Mouse (Mus musculus) MEL (cell line): Measurements from ENCODE around the gene 4930539E08Rik. TPM values are rescaled to one million over a fixed set of nuclear protein-coding genes. Genes with fewer than 3 reads are reported as not detected.

ENCODE experiments used
- DNase-seq: peaks from one replicate; pipeline ENCODE4 v3.0.0; 2011; ENCODE audit warnings: low read depth, low spot score
- H3K27ac ChIP-seq: 2 replicates; pipeline ENCODE4 v1.5.1; 2012; ENCODE audit warnings: low read depth, mild to moderate bottlenecking, control low read depth, low read length, moderate library complexity; ENCODE audit not compliant: control insufficient read depth
- H3K27me3 ChIP-seq, 2 experiments: fragments of 150-350 bp in 1 of 2; sonication (generic) in 1 of 2; 2 replicates each; pipeline ENCODE4 v1.6.1; 2012; ENCODE audit warnings: low read length in 2 of 2, mild to moderate bottlenecking in 2 of 2, improper control_type of control experiment in 1 of 2, moderate library complexity in 1 of 2; ENCODE audit not compliant: insufficient read depth in 2 of 2, control insufficient read depth in 1 of 2
- H3K36me3 ChIP-seq, 2 experiments: 2 replicates each; pipeline ENCODE4 v1.6.1; 2012 to 2014; ENCODE audit warnings: low read length in 2 of 2, improper control_type of control experiment in 1 of 2, inconsistent platforms in 1 of 2, mild to moderate bottlenecking in 1 of 2; ENCODE audit not compliant: insufficient read depth in 2 of 2, control insufficient read depth in 1 of 2
- H3K4me1 ChIP-seq, 2 experiments: fragments of 150-350 bp in 1 of 2; sonication (generic) in 1 of 2; 2 replicates each; pipeline ENCODE4 v1.6.1; 2012; ENCODE audit warnings: low read length in 2 of 2, improper control_type of control experiment in 1 of 2, mild to moderate bottlenecking in 1 of 2; ENCODE audit not compliant: insufficient read depth in 2 of 2, control insufficient read depth in 1 of 2
- H3K4me3 ChIP-seq, 2 experiments: fragments of 150-350 bp in 1 of 2; sonication (generic) in 1 of 2; 2 replicates each; pipeline ENCODE4 v1.5.1; 2012; ENCODE audit warnings: low read depth in 2 of 2, low read length in 2 of 2, mild to moderate bottlenecking in 2 of 2, moderate library complexity in 2 of 2, control low read depth in 1 of 2, improper control_type of control experiment in 1 of 2; ENCODE audit not compliant: control insufficient read depth in 1 of 2, insufficient read depth in 1 of 2
- H3K79me2 ChIP-seq: 2 replicates; pipeline ENCODE4 v1.6.1; 2012; ENCODE audit warnings: mild to moderate bottlenecking, low read length, moderate library complexity; ENCODE audit not compliant: control insufficient read depth, poor library complexity, insufficient read depth
- H3K9ac ChIP-seq: 2 replicates; pipeline ENCODE4 v1.6.1; 2012; ENCODE audit warnings: low read depth, mild to moderate bottlenecking, control low read depth, low read length, moderate library complexity; ENCODE audit not compliant: control insufficient read depth, poor library complexity, severe bottlenecking
- H3K9me3 ChIP-seq: fragments of 150-350 bp; sonication (generic); replicated peaks from 2 replicates; pipeline ENCODE4 v1.6.1; 2012; ENCODE audit warnings: mild to moderate bottlenecking, low read length, improper control_type of control experiment, moderate library complexity; ENCODE audit not compliant: insufficient read depth
- BHLHE40 ChIP-seq: IDR thresholded peaks from 2 replicates; pipeline ENCODE4 v1.6.1; 2012; ENCODE audit warnings: low read depth, mild to moderate bottlenecking, inconsistent platforms, low read length, improper control_type of control experiment, borderline replicate concordance
- CTCF ChIP-seq, 3 experiments: IDR thresholded peaks in 2 of 3; conservative IDR thresholded peaks in 1 of 3; 2 replicates each; pipeline ENCODE4 v1.5.1; 2011 to 2012; ENCODE audit warnings: low read length in 3 of 3, low read depth in 2 of 3, mild to moderate bottlenecking in 2 of 3, improper control_type of control experiment in 1 of 3, inconsistent platforms in 1 of 3, mixed read lengths in 1 of 3, moderate library complexity in 1 of 3; ENCODE audit not compliant: control insufficient read depth in 1 of 3, insufficient read depth in 1 of 3, poor library complexity in 1 of 3, severe bottlenecking in 1 of 3
- EP300 ChIP-seq, 2 experiments: IDR thresholded peaks; 2 replicates each; pipeline ENCODE4 v1.6.1; 2011; ENCODE audit warnings: improper control_type of control experiment in 2 of 2, low read length in 2 of 2, low read depth in 1 of 2, mild to moderate bottlenecking in 1 of 2
- MAFK ChIP-seq: IDR thresholded peaks from 2 replicates; pipeline ENCODE4 v1.6.1; 2011; ENCODE audit warnings: low read depth, mild to moderate bottlenecking, low read length, improper control_type of control experiment, borderline replicate concordance
- MEF2A ChIP-seq: IDR thresholded peaks from 2 replicates; pipeline ENCODE4 v1.6.1; 2014; ENCODE audit warnings: low read depth, mild to moderate bottlenecking, inconsistent platforms, low read length, improper control_type of control experiment; ENCODE audit not compliant: poor library complexity, insufficient replicate concordance, severe bottlenecking; ENCODE audit errors: extremely low read depth
- POLR2AphosphoS5 ChIP-seq: IDR thresholded peaks from 2 replicates; pipeline ENCODE4 v1.6.1; 2012; ENCODE audit warnings: low read depth, borderline replicate concordance, mild to moderate bottlenecking, inconsistent platforms, low read length, moderate library complexity, mixed read lengths
- RAD21 ChIP-seq: IDR thresholded peaks from 2 replicates; pipeline ENCODE4 v1.6.1; 2011; ENCODE audit warnings: mild to moderate bottlenecking, low read depth, low read length, improper control_type of control experiment
- SMC3 ChIP-seq: IDR thresholded peaks from 2 replicates; pipeline ENCODE4 v1.6.1; 2011; ENCODE audit warnings: low read depth, low read length, improper control_type of control experiment
- TAL1 ChIP-seq: IDR thresholded peaks from 2 replicates; pipeline ENCODE4 v1.6.1; 2012; ENCODE audit warnings: mild to moderate bottlenecking, inconsistent platforms, low read length, moderate library complexity, mixed read lengths
- TBP ChIP-seq: IDR thresholded peaks from 2 replicates; pipeline ENCODE4 v1.8.0; 2011; ENCODE audit warnings: low read depth, low read length, improper control_type of control experiment
- ZC3H11A ChIP-seq: IDR thresholded peaks from 2 replicates; pipeline ENCODE4 v1.6.1; 2012; ENCODE audit warnings: low read depth, mild to moderate bottlenecking, inconsistent platforms, low read length, improper control_type of control experiment
- polyA plus RNA-seq, 2 experiments: library from polyadenylated mRNA; stranded (reverse) in 1 of 2; unstranded in 1 of 2; fragments of >175 nt in 1 of 2; fragments of >200 nt in 1 of 2; gene quantifications; 2 replicates each; pipeline versions ENCODE4 v1.2.1 to v1.2.4; 2012; ENCODE audit warnings: low replicate concordance in 2 of 2, low read depth in 1 of 2; ENCODE audit not compliant: insufficient read length in 2 of 2, insufficient read depth in 1 of 2, missing spikeins in 1 of 2
- total RNA-seq: library from RNA; depleted of rRNA; stranded (reverse); fragments of 300-350 nt; gene quantifications from 2 replicates; pipeline ENCODE4 v1.2.3, GENCODE M21; 2012

The 4930539E08Rik gene
- total and polyA plus RNA-seq, 3 experiments, result 0.01 to 0.04 TPM; not detected in 1

- peak; percentile 48 for TF ChIP-seq SMC3
- no peak for TF ChIP-seq MAFK
- peak; percentile 35 for TF ChIP-seq RAD21
- TF ChIP-seq BHLHE40, result no peak
- no peak for TF ChIP-seq POLR2AphosphoS5
- TF ChIP-seq EP300 (IDR thresholded peaks at IDR 0.05; ENCODE audit: low read depth in 1 of 2, low read length in 2 of 2), result no peak
- no peak for TF ChIP-seq TBP
- TF ChIP-seq CTCF (IDR thresholded peaks at IDR 0.05 in 2 of 3, conservative IDR thresholded peaks at IDR 0.05 in 1 of 3; ENCODE audit: control insufficient read depth in 1 of 3, insufficient read depth in 1 of 3, low read depth in 2 of 3, low read length in 3 of 3, poor library complexity in 1 of 3, severe bottlenecking in 1 of 3), result peak; percentile 74 to 95 (median 90)
- 0 out of 2 replicates have a peak, but pooled peaks have one; percentile 15 for TF ChIP-seq MEF2A
- TF ChIP-seq ZC3H11A, result peak; percentile 22; the same call in 1 of the 2 replicates
- DNase-seq, result peak; percentile 77
- Histone ChIP-seq H3K27ac (no peak overlapping the region), H3K9ac (no peak overlapping the region), H3K4me3 (peak overlapping the region in 1 of 2 experiments; percentile 43; a peak in 1 of 4 replicates), H3K27me3 (no peaks in the 10 kb centered on the region), H3K79me2 (no peaks in the 10 kb centered on the region), H3K36me3 (no peaks in the 10 kb centered on the region), H3K9me3 (no peaks in the 10 kb centered on the region), H3K4me1 (peaks cover 0 to under 1% of the 10 kb centered on the region in 2 experiments; a peak in 1 of 4 replicates)
Measured at GRCm38 (mm10) chr17:28936622-28937345, 21.7 kb upstream of the 4930539E08Rik start.

- H3K27ac ChIP-seq, result no peak overlapping the region
- H3K79me2 ChIP-seq, result no peaks in the 10 kb centered on the region
- no peaks in the 10 kb centered on the region; a peak in 1 of 4 replicates for H3K36me3 ChIP-seq
- no peaks in the 10 kb centered on the region for H3K27me3 ChIP-seq
- H3K4me3 ChIP-seq, result peak overlapping the region in 1 of 2 experiments; percentile 43; a peak in 1 of 4 replicates
- no peaks in the 10 kb centered on the region; a peak in 1 of 4 replicates for H3K4me1 ChIP-seq
- H3K9me3 ChIP-seq, result no peaks in the 10 kb centered on the region
- no peak overlapping the region for H3K9ac ChIP-seq
- TF ChIP-seq TAL1, result peak; percentile 50
- TF ChIP-seq EP300 (IDR thresholded peaks at IDR 0.05; ENCODE audit: low read depth in 1 of 2, low read length in 2 of 2), result no peak
- DNase-seq, result no peak
Measured at GRCm38 (mm10) chr17:28936133-28936532, 21.0 kb upstream of the 4930539E08Rik start.
